Mouse (Mus musculus) megakaryocyte progenitor cell, adult 5-6 weeks (primary cell): ENCODE data around the gene Usp2. TPM values are rescaled to one million over a fixed set of nuclear protein-coding genes. Genes with fewer than 3 reads are reported as not detected.

Source experiments
- ATAC-seq: replicated peaks from 2 replicates; pipeline ENCODE4 v1.8.0; 2016; ENCODE audit warnings: mild to moderate bottlenecking, moderate TSS enrichment, inconsistent platforms; ENCODE audit not compliant: poor library complexity
- total RNA-seq, 2 experiments: library from RNA; stranded (forward) in 1 of 2; stranded (reverse) in 1 of 2; fragments of 157-497, 149-512 nt in 1 of 2; fragments of 200-1000 nt in 1 of 2; gene quantifications; 2 replicates each; pipeline versions ENCODE4 v1.2.3 to v1.2.4; 2015 to 2017

Usp2 gene
- total RNA-seq, 2 experiments from 2014 or later, result 2.5 to 5.5 TPM

- no peak for ATAC-seq
These were observed 77.3 kb downstream of the Usp2 start for GRCm38 (mm10) chr9:44144023-44144717.

- ATAC-seq, result no peak
These were observed 77.9 kb downstream of the Usp2 start for GRCm38 (mm10) chr9:44144718-44145060.

Other genes with a start within 250 kb of the Usp2 start
- gene Thy1, start 23.6 kb upstream of the Usp2 start, total RNA-seq (2015), result 0.32 and 1.1 TPM in 2 replicates
- gene Thy1, start 23.6 kb upstream of the Usp2 start, total RNA-seq (2017), result 0.21 and 1.2 TPM in 2 replicates
- not detected in 2 replicates for gene Mfrp, start 34.7 kb downstream of the Usp2 start, total RNA-seq (2015)
- 0.12 TPM in 1 of 2 replicates, not detected in the other for gene Mfrp, start 34.7 kb downstream of the Usp2 start, total RNA-seq (2017)
- gene C1qtnf5, start 40.2 kb downstream of the Usp2 start, total RNA-seq (2015), result not detected in 2 replicates
- not detected in 2 replicates for gene C1qtnf5, start 40.2 kb downstream of the Usp2 start, total RNA-seq (2017)
- not detected in 2 replicates for gene Gm49380, start 46.5 kb downstream of the Usp2 start, total RNA-seq (2015)
- gene Gm49380, start 46.5 kb downstream of the Usp2 start, total RNA-seq (2017), result not detected in 2 replicates
- gene Rnf26, start 46.5 kb downstream of the Usp2 start, total RNA-seq (2015), result 47.7 and 59.6 TPM in 2 replicates
- 19.1 and 21.2 TPM in 2 replicates for gene Rnf26, start 46.5 kb downstream of the Usp2 start, total RNA-seq (2017)
- 0.12 TPM in 1 of 2 replicates, not detected in the other for gene Mcam, start 67.4 kb downstream of the Usp2 start, total RNA-seq (2015)
- 0.14 TPM in 1 of 2 replicates, not detected in the other for gene Mcam, start 67.4 kb downstream of the Usp2 start, total RNA-seq (2017)
- 106 and 109 TPM in 2 replicates for gene Cbl, start 167.0 kb downstream of the Usp2 start, total RNA-seq (2015)
- 28.9 and 45.7 TPM in 2 replicates for gene Cbl, start 167.0 kb downstream of the Usp2 start, total RNA-seq (2017)
- not detected in 2 replicates for gene Ccdc153, start 173.7 kb downstream of the Usp2 start, total RNA-seq (2015)
- not detected in 2 replicates for gene Ccdc153, start 173.7 kb downstream of the Usp2 start, total RNA-seq (2017)
- 0.35 and 0.54 TPM in 2 replicates for gene Pdzd3, start 184.4 kb downstream of the Usp2 start, total RNA-seq (2015)
- not detected in 2 replicates for gene Pdzd3, start 184.4 kb downstream of the Usp2 start, total RNA-seq (2017)
- 4.1 and 4.7 TPM in 2 replicates for gene Nlrx1, start 201.6 kb downstream of the Usp2 start, total RNA-seq (2015)
- 3.4 and 8.3 TPM in 2 replicates for gene Nlrx1, start 201.6 kb downstream of the Usp2 start, total RNA-seq (2017)
- gene Abcg4, start 221.6 kb downstream of the Usp2 start, total RNA-seq (2015), result 3.9 and 7.4 TPM in 2 replicates
- 1.6 and 2.5 TPM in 2 replicates for gene Abcg4, start 221.6 kb downstream of the Usp2 start, total RNA-seq (2017)
- gene Hinfp, start 238.7 kb downstream of the Usp2 start, total RNA-seq (2015), result 13.4 and 17.6 TPM in 2 replicates
- 17.4 and 20.4 TPM in 2 replicates for gene Hinfp, start 238.7 kb downstream of the Usp2 start, total RNA-seq (2017)